Mouse (Mus musculus) regulatory T cell (primary cell): ENCODE measurements around the gene Pigt.

ENCODE experiments used
- in situ Hi-C: fragments of 300-600 bp; cut with MboI, MseI; formaldehyde crosslinking; loops from one replicate; pipeline ENCODE4 v1.15.1; 2025; ENCODE audit warnings: high pct_unique_total_duplicates

Gene Pigt

GRCm38 (mm10) chr2:164518266-164519170, 21.2 kb downstream of the Pigt start:
- in situ Hi-C loops, result no loop called here

- in situ Hi-C loops, result no loop called here
These were observed 21.8 kb downstream of the Pigt start for GRCm38 (mm10) chr2:164519171-164519526.

GRCm38 (mm10) chr2:164520782-164521181, 23.5 kb downstream of the Pigt start:
- in situ Hi-C loops, result no loop called here

- in situ Hi-C loops, result no loop called here
These were observed 24.5 kb downstream of the Pigt start for GRCm38 (mm10) chr2:164521841-164522240.

- in situ Hi-C loops, result no loop called here
These were observed 25.0 kb downstream of the Pigt start for GRCm38 (mm10) chr2:164522280-164522679.

- in situ Hi-C loops, result no loop called here
These were observed 26.0 kb downstream of the Pigt start for GRCm38 (mm10) chr2:164523301-164523773.

GRCm38 (mm10) chr2:164528557-164528956, 31.2 kb downstream of the Pigt start:
- in situ Hi-C loops, result no loop called here

GRCm38 (mm10) chr2:164531169-164531568, 33.8 kb downstream of the Pigt start:
- in situ Hi-C loops, result no loop called here

- in situ Hi-C loops, result no loop called here
These were observed 37.0 kb downstream of the Pigt start for GRCm38 (mm10) chr2:164534315-164534714.

- in situ Hi-C loops, result no loop called here
These were observed 39.7 kb downstream of the Pigt start for GRCm38 (mm10) chr2:164537003-164537402.

GRCm38 (mm10) chr2:164540652-164541427, 43.5 kb downstream of the Pigt start:
- in situ Hi-C loops, result no loop called here

GRCm38 (mm10) chr2:164542132-164542531, 44.8 kb downstream of the Pigt start:
- in situ Hi-C loops, result no loop called here

GRCm38 (mm10) chr2:164542598-164542997, 45.3 kb downstream of the Pigt start:
- in situ Hi-C loops, result no loop called here

GRCm38 (mm10) chr2:164543745-164544144, 46.4 kb downstream of the Pigt start:
- in situ Hi-C loops, result no loop called here

- in situ Hi-C loops, result no loop called here
These were observed 47.3 kb downstream of the Pigt start for GRCm38 (mm10) chr2:164544454-164545097.

- in situ Hi-C loops, result no loop called here
These were observed 52.0 kb downstream of the Pigt start for GRCm38 (mm10) chr2:164549338-164549737.

GRCm38 (mm10) chr2:164549963-164550894, 52.9 kb downstream of the Pigt start:
- in situ Hi-C loops, result no loop called here

GRCm38 (mm10) chr2:164550895-164551269, 53.6 kb downstream of the Pigt start:
- in situ Hi-C loops, result no loop called here

- in situ Hi-C loops, result no loop called here
These were observed 54.2 kb downstream of the Pigt start for GRCm38 (mm10) chr2:164551502-164551901.
